Mouse (Mus musculus) ES-E14 (cell line): ENCODE measurements around the gene Fscn2. TPM values are rescaled to one million over a fixed set of nuclear protein-coding genes. Genes with fewer than 3 reads are reported as not detected.
A peak's percentile ranks its signal among the peaks of the same experiment; 100 is the strongest.

ENCODE experiments used
- DNase-seq: peaks from one replicate; pipeline ENCODE4 v3.0.0-alpha.2; 2013; ENCODE audit warnings: low read depth, low spot score
- H3K27ac ChIP-seq: 2 replicates; pipeline ENCODE4 v1.5.1; 2012; ENCODE audit warnings: low read depth, mild to moderate bottlenecking, low read length, moderate library complexity, mixed read lengths; ENCODE audit not compliant: poor library complexity, insufficient read depth, severe bottlenecking
- H3K36me3 ChIP-seq: 2 replicates; pipeline ENCODE4 v1.6.1; 2012; ENCODE audit warnings: mild to moderate bottlenecking, low read length, moderate library complexity, mixed read lengths; ENCODE audit not compliant: control insufficient read depth, poor library complexity, insufficient read depth, severe bottlenecking
- H3K4me1 ChIP-seq, 2 experiments: fragments of 150-350 bp in 1 of 2; sonication (generic) in 1 of 2; 2 replicates each; pipeline ENCODE4 v1.6.1; 2012; ENCODE audit warnings: low read length in 2 of 2, mild to moderate bottlenecking in 1 of 2, mixed read lengths in 1 of 2; ENCODE audit not compliant: control insufficient read depth in 2 of 2, insufficient read depth in 2 of 2, poor library complexity in 1 of 2
- H3K4me3 ChIP-seq, 2 experiments: fragments of 150-350 bp in 1 of 2; sonication (generic) in 1 of 2; 2 replicates each; pipeline ENCODE4 v1.5.1; 2012; ENCODE audit warnings: low read length in 2 of 2, low read depth in 1 of 2, mild to moderate bottlenecking in 1 of 2, mixed read lengths in 1 of 2; ENCODE audit not compliant: insufficient read depth in 1 of 2, poor library complexity in 1 of 2, severe bottlenecking in 1 of 2
- H3K9ac ChIP-seq: 2 replicates; pipeline ENCODE4 v1.6.1; 2012; ENCODE audit warnings: low read depth, mild to moderate bottlenecking, low read length, mixed read lengths; ENCODE audit not compliant: poor library complexity, insufficient read depth, severe bottlenecking
- H3K9me3 ChIP-seq: fragments of 150-350 bp; sonication (generic); 2 replicates; pipeline ENCODE4 v1.6.1; 2012; ENCODE audit warnings: low read depth, mild to moderate bottlenecking, low read length; ENCODE audit not compliant: control insufficient read depth, insufficient read depth
- CHD2 ChIP-seq: IDR thresholded peaks from 2 replicates; pipeline ENCODE4 v1.6.1; 2014; ENCODE audit warnings: mild to moderate bottlenecking, low read depth, low read length, inconsistent platforms
- HCFC1 ChIP-seq: IDR thresholded peaks from 2 replicates; pipeline ENCODE4 v1.6.1; 2012; ENCODE audit warnings: low read length, inconsistent platforms, borderline replicate concordance; ENCODE audit not compliant: insufficient read depth
- MAFK ChIP-seq: IDR thresholded peaks from 2 replicates; pipeline ENCODE4 v1.6.1; 2014; ENCODE audit warnings: mild to moderate bottlenecking, low read depth, low read length, inconsistent platforms; ENCODE audit not compliant: insufficient read depth
- ZC3H11A ChIP-seq: IDR thresholded peaks from 2 replicates; pipeline ENCODE4 v1.6.1; 2012; ENCODE audit warnings: low read depth, mild to moderate bottlenecking, inconsistent platforms, low read length, borderline replicate concordance
- ZNF384 ChIP-seq: IDR thresholded peaks from 2 replicates; pipeline ENCODE4 v1.6.1; 2012; ENCODE audit warnings: low read depth, low read length, inconsistent platforms
- in situ Hi-C, 2 experiments: fragments of 600-800 bp; cut with MboI; formaldehyde crosslinking; loops; one replicate each; pipeline ENCODE4 v1.15.1; 2025; ENCODE audit warnings: low sequenced_read_pairs in 2 of 2, inconsistent platforms in 1 of 2; ENCODE audit not compliant: unreplicated experiment in 2 of 2
- total RNA-seq: library from RNA; depleted of rRNA; stranded (reverse); fragments of 300-350 nt; gene quantifications from 2 replicates; pipeline ENCODE4 v1.2.3, GENCODE M21; 2012

Fscn2 gene
- total RNA-seq, 1 experiment, result 0.31 TPM

DNA sequence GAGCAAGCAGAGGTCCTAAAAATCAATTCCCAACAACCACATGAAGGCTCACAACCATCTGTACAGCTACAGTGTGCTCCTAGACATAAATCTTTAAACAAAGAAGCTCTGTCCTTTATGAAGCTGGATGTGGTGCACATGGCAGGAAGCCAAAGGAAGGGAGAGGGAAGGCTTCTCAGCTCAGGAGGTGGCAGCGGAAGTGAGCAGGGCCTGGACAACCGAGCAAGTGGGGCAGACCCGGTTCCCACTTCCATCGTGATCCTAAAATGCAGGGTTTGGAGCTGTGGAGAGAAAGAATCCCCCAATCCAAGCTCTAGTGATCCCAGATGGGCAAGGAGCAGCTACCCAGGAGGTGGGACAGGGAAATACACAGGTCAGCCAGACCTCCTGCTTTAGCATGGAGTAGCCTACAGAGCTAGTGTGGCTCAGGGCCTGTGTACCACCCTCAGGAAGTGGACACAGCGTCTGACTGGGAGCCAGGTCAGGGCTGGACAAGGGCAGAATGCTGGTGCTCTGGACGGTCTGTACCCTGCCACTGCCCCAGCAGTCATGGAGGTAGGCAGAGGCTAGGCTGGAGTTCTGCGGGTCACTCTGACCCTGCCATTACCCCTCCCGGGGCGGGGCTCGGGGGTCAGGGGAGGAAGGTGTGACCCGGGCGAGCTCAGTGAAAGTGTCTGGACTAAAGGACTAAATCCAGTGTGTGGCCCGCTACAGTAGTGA lies 8.6 kb upstream of the Fscn2 start:
- Histone ChIP-seq H3K36me3 (peaks cover 4% of the 10 kb centered on the region; the same call in 1 of the 2 replicates), H3K4me1 (peaks cover 4 to 30% of the 10 kb centered on the region in 2 experiments; a peak in 3 of 4 replicates), H3K9me3 (no peaks in the 10 kb centered on the region), H3K9ac (no peak overlapping the region), H3K4me3 (no peak overlapping the region), H3K27ac (no peak overlapping the region)
- in situ Hi-C loops, result no loop called here
- DNase-seq, result no peak
- no peak for TF ChIP-seq ZC3H11A
- TF ChIP-seq MAFK, result no peak
- no peak for TF ChIP-seq ZNF384
- no peak for TF ChIP-seq CHD2
- TF ChIP-seq HCFC1, result no peak

DNA sequence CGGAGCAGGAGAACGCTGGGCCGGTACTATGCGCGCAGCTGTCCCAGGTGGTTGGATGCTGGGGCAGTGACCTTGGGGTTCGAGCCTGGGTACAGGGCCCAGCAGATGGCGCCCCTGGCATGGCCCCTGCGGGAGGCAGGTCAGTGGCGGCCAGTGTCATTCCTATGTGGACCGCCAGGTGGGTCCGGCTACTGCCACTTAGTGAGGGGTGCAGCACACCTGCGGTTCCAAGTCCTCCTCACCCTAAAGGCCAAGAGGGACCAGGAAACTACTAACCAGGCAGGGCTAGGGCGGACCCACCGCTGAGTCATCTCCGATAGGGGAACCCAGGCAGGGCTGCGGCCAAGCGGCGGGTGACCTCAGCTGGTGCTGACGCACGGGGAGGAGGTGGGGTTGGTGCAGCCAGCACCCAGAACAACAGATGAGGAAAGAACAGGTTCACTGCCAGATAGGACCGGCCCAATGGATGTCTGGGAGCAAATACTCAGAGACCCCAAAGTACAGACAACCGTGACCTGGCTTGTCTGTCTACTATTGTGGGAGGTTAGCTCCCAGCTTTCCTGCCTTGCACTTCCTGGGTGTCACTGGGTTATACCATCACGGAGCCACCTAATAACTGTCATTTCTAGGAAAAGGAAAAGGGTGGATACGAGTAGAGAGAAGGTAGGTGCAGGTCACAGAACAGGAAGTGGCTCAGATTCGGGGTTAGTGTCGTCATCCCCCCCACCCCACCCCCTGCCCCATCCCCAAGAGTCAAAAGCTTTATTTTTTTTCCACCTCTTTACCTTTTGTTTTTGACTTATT lies 7.6 kb upstream of the Fscn2 start:
- in situ Hi-C loops, result no loop called here
- H3K9ac ChIP-seq, result peak overlapping the region; percentile 51
- TF ChIP-seq CHD2, result no peak
- no peak for TF ChIP-seq HCFC1
- TF ChIP-seq ZNF384, result no peak
- TF ChIP-seq ZC3H11A, result no peak
- no peak for TF ChIP-seq MAFK
- H3K27ac ChIP-seq, result no peak overlapping the region
- no peaks in the 10 kb centered on the region for H3K9me3 ChIP-seq
- peaks cover 4 to 33% of the 10 kb centered on the region in 2 experiments; a peak in 3 of 4 replicates for H3K4me1 ChIP-seq
- no peak for DNase-seq
- H3K4me3 ChIP-seq, result peak overlapping the region; percentile 45 to 57
- no peaks in the 10 kb centered on the region for H3K36me3 ChIP-seq

DNA sequence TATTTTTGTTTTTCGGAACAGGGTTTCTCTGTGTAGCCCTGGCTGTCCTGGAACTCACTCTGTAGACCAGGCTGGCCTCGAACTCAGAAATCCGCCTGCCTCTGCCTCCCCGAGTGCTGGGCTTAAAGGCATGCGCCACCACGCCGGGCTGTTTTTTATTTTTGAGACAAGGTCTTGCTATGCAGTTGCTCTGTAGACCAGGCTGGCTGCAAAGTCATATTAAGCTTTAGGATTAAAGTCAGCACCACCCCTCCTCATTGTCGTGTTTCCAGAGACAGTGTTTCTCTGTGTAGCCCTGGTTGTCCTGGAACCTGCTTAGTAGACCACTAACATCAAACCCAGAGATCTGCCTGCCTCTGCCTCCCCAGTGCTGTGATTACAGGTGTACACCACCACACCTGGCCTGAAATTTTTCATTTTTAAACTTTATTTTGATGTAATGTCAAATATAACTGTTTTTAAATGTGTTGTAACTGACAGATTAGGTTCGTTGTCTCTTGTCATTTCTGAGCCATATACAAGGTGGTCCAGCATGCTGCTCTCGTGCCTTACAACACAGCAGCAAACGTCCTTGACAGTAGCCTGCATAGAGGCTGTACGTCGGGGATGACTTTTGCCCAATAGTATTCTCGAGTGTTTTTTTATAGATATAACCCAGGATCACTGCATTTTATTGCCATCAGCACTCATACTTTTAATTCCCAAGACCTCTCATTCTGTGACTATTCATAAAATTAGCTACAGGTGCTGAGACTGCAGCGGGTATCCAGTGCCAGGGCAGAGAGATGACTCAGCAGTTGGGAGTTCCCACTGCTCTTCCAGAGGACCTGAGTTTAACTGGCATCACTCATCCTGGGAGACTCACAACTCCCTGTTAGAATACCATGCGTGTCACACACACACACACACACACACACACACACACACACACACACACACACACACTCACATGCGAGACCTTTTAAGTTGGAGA lies 6.7 kb upstream of the Fscn2 start:
- TF ChIP-seq CHD2 (no peak), ZNF384 (no peak), MAFK (peak; percentile 33; the same call in 1 of the 2 replicates)
- DNase-seq, result no peak
- Histone ChIP-seq H3K4me3 (no peak overlapping the region), H3K36me3 (no peaks in the 10 kb centered on the region), H3K27ac (no peak overlapping the region), H3K9me3 (no peaks in the 10 kb centered on the region), H3K4me1 (peaks cover 4 to 30% of the 10 kb centered on the region in 2 experiments; a peak in 3 of 4 replicates), H3K9ac (no peak overlapping the region)
- in situ Hi-C loops, result no loop called here
